Mouse (Mus musculus) heart, embryonic 14.5 days (tissue): ENCODE results near the gene Selenos. TPM values are rescaled to one million over a fixed set of nuclear protein-coding genes. Genes with fewer than 3 reads are reported as not detected.

Experiments used
- ATAC-seq: fragments of 200-750 bp; cut with Nextera tagmentation; 2 replicates; pipeline ENCODE4 v1.8.0; 2017; ENCODE audit warnings: low read depth, moderate TSS enrichment; ENCODE audit not compliant: insufficient number of reproducible peaks, insufficient read depth, low FRiP score
- H3K27ac ChIP-seq, 2 experiments: fragments of 200-500 bp in 1 of 2; fragments of 300-500 bp in 1 of 2; sonication (generic) in 1 of 2; replicated peaks in 1 of 2; 2 replicates each; pipeline ENCODE4 v1.5.1; 2012 to 2014; ENCODE audit warnings: low read depth in 2 of 2, low read length in 2 of 2, control low read depth in 1 of 2, mild to moderate bottlenecking in 1 of 2, mixed read lengths in 1 of 2; ENCODE audit not compliant: control insufficient read depth in 1 of 2, insufficient read depth in 1 of 2
- H3K27me3 ChIP-seq: fragments of 300-500 bp; sonication (generic); 2 replicates; pipeline ENCODE4 v1.6.1; 2014; ENCODE audit warnings: mild to moderate bottlenecking, low read length, control low read depth; ENCODE audit not compliant: control insufficient read depth, insufficient read depth
- H3K36me3 ChIP-seq: fragments of 300-500 bp; sonication (generic); 2 replicates; pipeline ENCODE4 v1.6.1; 2014; ENCODE audit warnings: mild to moderate bottlenecking, control low read depth, low read length, mixed read lengths; ENCODE audit not compliant: control insufficient read depth, insufficient read depth
- H3K4me1 ChIP-seq, 2 experiments: fragments of 200-500 bp in 1 of 2; fragments of 300-500 bp in 1 of 2; sonication (generic) in 1 of 2; 2 replicates each; pipeline ENCODE4 v1.6.1; 2012 to 2014; ENCODE audit warnings: low read length in 2 of 2, control low read depth in 1 of 2, mixed read lengths in 1 of 2; ENCODE audit not compliant: control insufficient read depth in 2 of 2, insufficient read depth in 2 of 2
- H3K4me2 ChIP-seq: fragments of 300-500 bp; sonication (generic); 2 replicates; pipeline ENCODE4 v1.6.1; 2014; ENCODE audit warnings: mild to moderate bottlenecking, low read length
- H3K4me3 ChIP-seq, 2 experiments: fragments of 200-500 bp in 1 of 2; fragments of 300-500 bp in 1 of 2; sonication (generic) in 1 of 2; 2 replicates each; pipeline ENCODE4 v1.5.1; 2012 to 2014; ENCODE audit warnings: low read length in 2 of 2, mild to moderate bottlenecking in 2 of 2, control low read depth in 1 of 2, low read depth in 1 of 2, moderate library complexity in 1 of 2; ENCODE audit not compliant: control insufficient read depth in 1 of 2, insufficient read depth in 1 of 2
- H3K9ac ChIP-seq: fragments of 300-500 bp; sonication (generic); 2 replicates; pipeline ENCODE4 v1.6.1; 2014; ENCODE audit warnings: mild to moderate bottlenecking, low read length
- H3K9me3 ChIP-seq: fragments of 300-500 bp; sonication (generic); 2 replicates; pipeline ENCODE4 v1.6.1; 2016; ENCODE audit warnings: low read length, control low read depth; ENCODE audit not compliant: control insufficient read depth
- WGBS: fragments of 180-500 bp; shearing (Covaris S2); extraction: QIAGEN DNeasy Blood & Tissue Kit; methylation state at CpG from one replicate; pipeline ENCODE4 v1.1.7; 2014; 5-methylcytosine and 5-hydroxymethylcytosine counted together
- polyA plus RNA-seq: library from polyadenylated mRNA; unstranded; fragments of >200 nt; fragmentation: Nextera tagmentation; extraction: Ambion mirVana; gene quantifications from 2 replicates; pipeline ENCODE4 v1.2.1, GENCODE M21; 2014

Gene Selenos
- polyA plus RNA-seq, 1 experiment from 2014 or later, result 66.7 TPM

- Histone ChIP-seq H3K4me2 (no peak overlapping the region), H3K36me3 (peaks cover 86% of the 10 kb centered on the region), H3K9me3 (no peaks in the 10 kb centered on the region), H3K9ac (no peak overlapping the region), H3K27me3 (no peaks in the 10 kb centered on the region), H3K4me3 (no peak overlapping the region), H3K27ac (no peak overlapping the region), H3K4me1 (no peaks in the 10 kb centered on the region)
- WGBS, result 74% methylated on average over 2 of the region's 2 CpGs
- no peak for ATAC-seq
Observed at GRCm38 (mm10) chr7:66088077-66088476, 8.6 kb downstream of the Selenos start.

- no peaks in the 10 kb centered on the region for H3K4me1 ChIP-seq
- no peaks in the 10 kb centered on the region for H3K27me3 ChIP-seq
- no peaks in the 10 kb centered on the region for H3K9me3 ChIP-seq
- H3K27ac ChIP-seq, result no peak overlapping the region
- ATAC-seq, result no peak
- no peak overlapping the region for H3K4me3 ChIP-seq
- peaks cover 60% of the 10 kb centered on the region for H3K36me3 ChIP-seq
- 89% methylated on average over 11 of the region's 11 CpGs for WGBS
- no peak overlapping the region for H3K9ac ChIP-seq
- H3K4me2 ChIP-seq, result no peak overlapping the region
Observed at GRCm38 (mm10) chr7:66090676-66091190, 11.3 kb downstream of the Selenos start.

- H3K36me3 ChIP-seq, result peaks cover 51% of the 10 kb centered on the region
- no peaks in the 10 kb centered on the region for H3K4me1 ChIP-seq
- ATAC-seq, result 0 out of 2 replicates have a peak, but pooled peaks have one; percentile 41
- H3K9me3 ChIP-seq, result no peaks in the 10 kb centered on the region
- H3K4me2 ChIP-seq, result no peak overlapping the region
- H3K27me3 ChIP-seq, result no peaks in the 10 kb centered on the region
- H3K9ac ChIP-seq, result no peak overlapping the region
- WGBS, result 84% methylated on average over 7 of the region's 7 CpGs
- H3K4me3 ChIP-seq, result no peak overlapping the region
- H3K27ac ChIP-seq, result no peak overlapping the region
Observed at GRCm38 (mm10) chr7:66091553-66091952, 12.1 kb downstream of the Selenos start.

GRCm38 (mm10) chr7:66092656-66093055 is 13.2 kb downstream of the Selenos start:
- H3K9ac ChIP-seq, result no peak overlapping the region
- no peak for ATAC-seq
- H3K4me1 ChIP-seq, result no peaks in the 10 kb centered on the region
- H3K9me3 ChIP-seq, result no peaks in the 10 kb centered on the region
- 89% methylated on average over 8 of the region's 8 CpGs for WGBS
- H3K36me3 ChIP-seq, result peaks cover 40% of the 10 kb centered on the region
- no peak overlapping the region for H3K4me2 ChIP-seq
- H3K4me3 ChIP-seq, result no peak overlapping the region
- H3K27ac ChIP-seq, result no peak overlapping the region
- H3K27me3 ChIP-seq, result no peaks in the 10 kb centered on the region

- Histone ChIP-seq H3K27ac (no peak overlapping the region), H3K4me2 (no peak overlapping the region), H3K4me3 (no peak overlapping the region), H3K9me3 (no peaks in the 10 kb centered on the region), H3K27me3 (no peaks in the 10 kb centered on the region), H3K36me3 (peaks cover 26% of the 10 kb centered on the region), H3K4me1 (no peaks in the 10 kb centered on the region), H3K9ac (no peak overlapping the region)
- ATAC-seq, result no peak
- WGBS, result 71% methylated on average over 5 of the region's 5 CpGs
Observed at GRCm38 (mm10) chr7:66094141-66094540, 14.7 kb downstream of the Selenos start.

GRCm38 (mm10) chr7:66098803-66099202 is 19.4 kb downstream of the Selenos start:
- Histone ChIP-seq H3K9ac (no peak overlapping the region), H3K9me3 (no peaks in the 10 kb centered on the region), H3K27ac (no peak overlapping the region), H3K4me1 (no peaks in the 10 kb centered on the region), H3K27me3 (no peaks in the 10 kb centered on the region), H3K4me2 (no peak overlapping the region), H3K4me3 (no peak overlapping the region), H3K36me3 (no peaks in the 10 kb centered on the region)
- no peak for ATAC-seq
- 79% methylated on average over 7 of the region's 7 CpGs for WGBS

- Histone ChIP-seq H3K36me3 (no peaks in the 10 kb centered on the region), H3K27ac (no peak overlapping the region), H3K4me2 (no peak overlapping the region), H3K4me1 (peaks cover 2 to 4% of the 10 kb centered on the region in 2 experiments; a peak in 1 of 4 replicates), H3K9ac (no peak overlapping the region), H3K4me3 (no peak overlapping the region), H3K27me3 (no peaks in the 10 kb centered on the region), H3K9me3 (no peaks in the 10 kb centered on the region)
- no peak for ATAC-seq
- WGBS, result 5% methylated on average over 4 of the region's 4 CpGs
Observed at GRCm38 (mm10) chr7:66101866-66102265, 22.4 kb downstream of the Selenos start.

GRCm38 (mm10) chr7:66104531-66104930 is 25.1 kb downstream of the Selenos start:
- 89% methylated on average over 5 of the region's 5 CpGs for whole genome bisulfite sequencing

More at GRCm38 (mm10) chr7:66104531-66104930, 25.1 kb downstream of the Selenos start:
- no peak overlapping the region for H3K4me3 ChIP-seq
- no peak overlapping the region for H3K4me2 ChIP-seq
- no peaks in the 10 kb centered on the region for H3K9me3 ChIP-seq
- no peak overlapping the region for H3K9ac ChIP-seq
- no peak overlapping the region for H3K27ac ChIP-seq
- no peaks in the 10 kb centered on the region for H3K36me3 ChIP-seq
- H3K4me1 ChIP-seq, result peaks cover 2 to 7% of the 10 kb centered on the region in 2 experiments; a peak in 1 of 4 replicates
- no peaks in the 10 kb centered on the region for H3K27me3 ChIP-seq
- no peak for ATAC-seq
